Mouse (Mus musculus) heart, postnatal 0 days (tissue): ENCODE results near the gene Trim50.

ENCODE experiments used
- CTCF ChIP-seq: IDR thresholded peaks from 2 replicates; pipeline ENCODE4 v1.5.1; 2016; ENCODE audit warnings: antibody characterized with exemption, control low read depth, low read depth
- EP300 ChIP-seq: IDR thresholded peaks from 2 replicates; pipeline ENCODE4 v1.6.1; 2016; ENCODE audit warnings: antibody characterized with exemption, low read depth

DNA sequence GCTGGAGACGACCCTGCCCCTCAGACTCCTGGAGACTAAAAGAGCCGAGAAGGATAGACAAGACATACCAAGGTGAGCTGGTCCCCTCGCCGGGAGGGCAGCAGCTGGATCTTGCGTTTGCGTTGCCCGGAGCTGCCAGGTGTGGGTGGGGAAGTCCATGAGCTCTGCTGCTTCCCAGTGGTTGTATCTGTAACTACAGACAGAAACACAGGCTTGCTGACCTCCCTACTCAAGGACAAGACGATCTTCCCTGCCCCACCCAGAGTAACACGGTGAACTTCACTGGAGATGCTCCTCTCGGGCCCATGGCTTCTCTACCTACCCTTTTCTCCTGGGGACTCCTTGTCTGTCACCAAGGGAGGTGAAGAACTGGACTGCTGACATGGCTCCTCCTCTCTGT lies 30.7 kb downstream of the Trim50 start:
- TF ChIP-seq CTCF, result no peak
- TF ChIP-seq EP300, result no peak
